Mouse (Mus musculus): ENCODE measurements around the gene Dnmt1. TPM values are rescaled to one million over a fixed set of nuclear protein-coding genes. Genes with fewer than 3 reads are reported as not detected.
A peak's percentile ranks its signal among the peaks of the same experiment; 100 is the strongest.

Dnmt1 gene
- polyA plus RNA-seq, 1 experiment = 45.0 TPM

DNA sequence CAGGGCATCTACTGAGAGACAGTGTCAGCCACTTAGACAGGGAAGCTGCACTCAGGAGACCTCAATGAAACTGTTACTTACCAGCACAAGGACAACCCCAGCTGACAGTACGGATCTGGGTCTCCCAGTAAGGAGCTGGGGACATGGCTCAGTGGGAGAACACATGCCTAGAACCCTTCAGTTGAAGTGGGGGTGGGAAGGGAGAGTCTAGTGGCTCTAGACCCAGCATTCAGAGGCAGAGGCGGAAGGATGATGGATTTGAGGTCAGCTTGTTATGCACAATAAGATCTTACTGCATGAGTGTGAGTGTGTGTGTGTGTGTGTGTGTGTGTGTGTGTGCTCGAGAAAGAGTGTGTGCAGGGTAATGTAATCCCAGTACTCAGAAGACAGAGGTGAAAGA is 22.5 kb upstream of the Dnmt1 start:
- no peak overlapping the region for H3K27ac ChIP-seq (ENCODE audit: insufficient read depth, low read length)
- 58% methylated on average over 3 of the region's 3 CpGs for WGBS
- H3K27me3 ChIP-seq (ENCODE audit: control insufficient read depth, insufficient read depth, low read length) = no peaks in the 10 kb centered on the region
- TF ChIP-seq POLR2A (IDR thresholded peaks at IDR 0.05; ENCODE audit: borderline replicate concordance, insufficient read depth, low read length) = no peak
- no peak for TF ChIP-seq CTCF (IDR thresholded peaks at IDR 0.05; ENCODE audit: borderline replicate concordance, insufficient read depth, low read depth, low read length)
- H3K4me1 ChIP-seq (ENCODE audit: control insufficient read depth, insufficient read depth, low read length) = no peaks in the 10 kb centered on the region
- no peak overlapping the region for H3K4me3 ChIP-seq (replicated peaks; ENCODE audit: insufficient read depth, low read depth, low read length)
- DNase-seq = no peak

- Histone ChIP-seq H3K27me3 (ENCODE audit: control insufficient read depth, insufficient read depth, low read length) (no peaks in the 10 kb centered on the region), H3K4me3 (replicated peaks; ENCODE audit: insufficient read depth, low read depth, low read length) (no peak overlapping the region), H3K4me1 (ENCODE audit: control insufficient read depth, insufficient read depth, low read length) (0 out of 2 replicates have a peak, but pooled peaks cover 3% of the 10 kb centered on the region), H3K27ac (ENCODE audit: insufficient read depth, low read length) (no peak overlapping the region)
- no peak for TF ChIP-seq CTCF (IDR thresholded peaks at IDR 0.05; ENCODE audit: borderline replicate concordance, insufficient read depth, low read depth, low read length)
- DNase-seq = no peak
- 89% methylated on average over 7 of the region's 7 CpGs for WGBS
Measured at GRCm38 (mm10) chr9:20979769-20980168, 20.1 kb upstream of the Dnmt1 start.

- DNase-seq = no peak
- TF ChIP-seq CTCF (IDR thresholded peaks at IDR 0.05; ENCODE audit: borderline replicate concordance, insufficient read depth, low read depth, low read length) (no peak), POLR2A (IDR thresholded peaks at IDR 0.05; ENCODE audit: borderline replicate concordance, insufficient read depth, low read length) (no peak)
- Histone ChIP-seq H3K4me3 (replicated peaks; ENCODE audit: insufficient read depth, low read depth, low read length) (no peak overlapping the region), H3K27me3 (ENCODE audit: control insufficient read depth, insufficient read depth, low read length) (no peaks in the 10 kb centered on the region), H3K27ac (ENCODE audit: insufficient read depth, low read length) (no peak overlapping the region), H3K4me1 (ENCODE audit: control insufficient read depth, insufficient read depth, low read length) (0 out of 2 replicates have a peak, but pooled peaks cover 3% of the 10 kb centered on the region)
- 69% methylated on average over 5 of the region's 5 CpGs for WGBS
Measured at GRCm38 (mm10) chr9:20979181-20979580, 19.5 kb upstream of the Dnmt1 start.

DNA sequence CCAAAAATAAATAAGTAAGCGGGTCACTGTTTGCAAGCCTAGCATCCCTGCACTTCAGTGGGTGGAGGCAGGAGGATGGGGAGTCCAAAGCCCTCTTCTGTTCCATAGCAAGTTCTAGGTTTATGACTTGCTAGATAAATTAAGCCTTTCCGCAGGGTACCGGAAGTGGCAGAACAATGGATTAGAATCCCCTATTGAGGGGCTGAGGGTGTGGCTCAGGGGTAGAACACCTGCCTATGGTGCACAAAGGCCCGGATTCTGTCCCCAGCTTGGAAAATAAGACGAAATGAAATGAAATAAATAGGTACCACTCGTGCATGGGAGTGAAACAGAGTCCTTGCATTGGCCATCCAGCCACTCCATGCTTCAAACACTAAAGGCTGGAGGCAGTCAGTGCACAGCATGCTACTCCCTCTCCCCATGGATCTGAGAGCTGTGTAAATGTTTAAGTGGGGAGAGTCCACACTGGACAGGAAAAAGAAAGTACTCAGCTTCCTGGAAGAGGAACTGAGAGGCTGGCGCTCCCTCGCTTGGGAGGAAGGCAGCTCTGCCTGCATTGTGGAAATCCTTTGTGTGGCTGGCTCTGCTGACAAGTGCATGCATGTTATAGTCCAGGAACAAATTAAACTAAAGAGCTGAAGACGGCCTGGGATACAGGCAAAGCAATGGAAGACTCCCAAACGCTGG is 18.9 kb upstream of the Dnmt1 start:
- no peak for DNase-seq
- no peak for TF ChIP-seq POLR2A (IDR thresholded peaks at IDR 0.05; ENCODE audit: borderline replicate concordance, insufficient read depth, low read length)
- no peak for TF ChIP-seq CTCF (IDR thresholded peaks at IDR 0.05; ENCODE audit: borderline replicate concordance, insufficient read depth, low read depth, low read length)
- Histone ChIP-seq H3K4me3 (replicated peaks; ENCODE audit: insufficient read depth, low read depth, low read length) (no peak overlapping the region), H3K27me3 (ENCODE audit: control insufficient read depth, insufficient read depth, low read length) (no peaks in the 10 kb centered on the region), H3K4me1 (ENCODE audit: control insufficient read depth, insufficient read depth, low read length) (0 out of 2 replicates have a peak, but pooled peaks cover 3% of the 10 kb centered on the region), H3K27ac (ENCODE audit: insufficient read depth, low read length) (no peak overlapping the region)
- 59% methylated on average over 10 of the region's 10 CpGs for WGBS

DNA sequence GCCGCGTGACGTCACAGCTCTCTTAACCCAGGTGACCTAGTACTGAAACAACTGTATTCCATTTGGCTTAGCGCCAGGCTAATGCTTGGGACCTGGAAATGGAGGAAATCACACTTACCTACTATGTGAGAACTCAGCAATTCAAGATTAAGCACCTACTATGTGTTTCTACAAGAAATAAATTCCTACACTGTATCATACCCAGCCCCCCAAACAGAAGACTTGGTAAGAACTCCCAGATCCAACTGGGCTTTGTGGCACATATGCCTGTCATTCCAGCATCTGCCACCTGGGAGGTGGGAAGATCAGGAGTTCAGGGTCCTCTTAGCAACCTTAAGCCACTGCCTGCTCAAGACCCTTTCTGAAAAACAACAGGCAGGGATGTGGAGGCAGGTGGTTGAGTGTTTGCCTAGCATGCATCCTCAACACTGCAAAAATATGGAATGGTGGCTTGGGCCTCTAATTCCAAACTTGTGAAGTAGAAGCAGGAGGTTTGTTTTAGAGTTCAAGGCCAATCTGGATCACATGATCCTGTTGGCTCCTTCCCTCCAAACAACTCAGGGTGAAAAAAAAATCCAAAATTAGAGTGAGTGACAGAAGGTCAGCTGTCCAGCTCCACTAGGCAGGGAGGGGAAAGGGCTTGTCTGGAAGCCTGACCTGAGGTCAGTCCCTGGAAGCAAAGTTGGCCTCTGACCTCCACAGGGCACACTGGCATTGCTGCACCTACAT is 17.4 kb upstream of the Dnmt1 start:
- WGBS = 4% methylated on average over 4 of the region's 4 CpGs
- H3K4me3 ChIP-seq (replicated peaks; ENCODE audit: insufficient read depth, low read depth, low read length) = peak overlapping the region; percentile 37
- H3K27me3 ChIP-seq (ENCODE audit: control insufficient read depth, insufficient read depth, low read length) = peaks cover 1% of the 10 kb centered on the region; the same call in 1 of the 2 replicates
- no peak overlapping the region for H3K27ac ChIP-seq (ENCODE audit: insufficient read depth, low read length)
- H3K4me1 ChIP-seq (ENCODE audit: control insufficient read depth, insufficient read depth, low read length) = 0 out of 2 replicates have a peak, but pooled peaks cover 3% of the 10 kb centered on the region
- no peak for TF ChIP-seq CTCF (IDR thresholded peaks at IDR 0.05; ENCODE audit: borderline replicate concordance, insufficient read depth, low read depth, low read length)
- no peak for TF ChIP-seq POLR2A (IDR thresholded peaks at IDR 0.05; ENCODE audit: borderline replicate concordance, insufficient read depth, low read length)
- no peak for DNase-seq

DNA sequence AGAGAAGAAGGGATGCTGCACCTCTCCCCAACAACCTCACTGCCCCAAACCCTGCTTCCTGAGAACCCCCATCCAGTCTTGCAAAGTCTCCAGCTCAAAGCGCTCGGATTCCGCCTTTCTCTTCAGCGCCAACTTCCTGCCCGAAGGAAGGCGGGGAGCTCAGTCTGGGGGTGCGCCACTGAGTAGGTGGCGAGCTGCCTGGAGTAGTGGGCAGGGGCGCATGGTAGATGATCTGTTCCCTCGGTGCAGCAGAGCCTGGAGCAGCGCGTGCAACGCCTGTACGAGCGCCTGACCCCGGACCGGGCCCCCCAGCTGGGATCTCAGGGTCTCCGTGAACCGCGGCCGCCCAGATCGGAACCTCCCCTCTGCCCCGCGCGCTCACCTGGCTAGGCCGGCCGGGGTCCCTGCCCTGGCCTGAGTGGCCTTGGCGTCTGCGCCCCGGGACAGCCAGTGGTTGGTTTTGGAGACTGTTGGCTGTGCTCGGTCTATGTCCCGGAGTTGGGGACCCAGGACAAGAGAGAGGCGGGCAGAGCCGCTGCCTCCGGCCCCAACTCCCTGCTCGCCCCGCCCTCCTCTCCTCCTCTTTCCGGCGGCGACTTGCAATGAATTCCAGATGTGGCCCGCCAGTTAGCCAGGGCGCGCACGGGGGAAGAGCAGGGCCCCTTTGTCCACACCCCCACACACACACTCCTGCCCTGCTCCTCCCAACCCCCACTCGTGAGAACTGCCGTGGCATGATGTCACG is 16.7 kb upstream of the Dnmt1 start, which contains the start of gene S1pr2:
Gene S1pr2 (minus strand): TSS at position 566 of the 745 bp plus-strand sequence.
- peak within 1 kb of the TSS; percentile 37 for H3K4me3 ChIP-seq (replicated peaks; ENCODE audit: insufficient read depth, low read depth, low read length)
- WGBS = under 1% methylated on average over 47 of the region's 47 CpGs

DNA sequence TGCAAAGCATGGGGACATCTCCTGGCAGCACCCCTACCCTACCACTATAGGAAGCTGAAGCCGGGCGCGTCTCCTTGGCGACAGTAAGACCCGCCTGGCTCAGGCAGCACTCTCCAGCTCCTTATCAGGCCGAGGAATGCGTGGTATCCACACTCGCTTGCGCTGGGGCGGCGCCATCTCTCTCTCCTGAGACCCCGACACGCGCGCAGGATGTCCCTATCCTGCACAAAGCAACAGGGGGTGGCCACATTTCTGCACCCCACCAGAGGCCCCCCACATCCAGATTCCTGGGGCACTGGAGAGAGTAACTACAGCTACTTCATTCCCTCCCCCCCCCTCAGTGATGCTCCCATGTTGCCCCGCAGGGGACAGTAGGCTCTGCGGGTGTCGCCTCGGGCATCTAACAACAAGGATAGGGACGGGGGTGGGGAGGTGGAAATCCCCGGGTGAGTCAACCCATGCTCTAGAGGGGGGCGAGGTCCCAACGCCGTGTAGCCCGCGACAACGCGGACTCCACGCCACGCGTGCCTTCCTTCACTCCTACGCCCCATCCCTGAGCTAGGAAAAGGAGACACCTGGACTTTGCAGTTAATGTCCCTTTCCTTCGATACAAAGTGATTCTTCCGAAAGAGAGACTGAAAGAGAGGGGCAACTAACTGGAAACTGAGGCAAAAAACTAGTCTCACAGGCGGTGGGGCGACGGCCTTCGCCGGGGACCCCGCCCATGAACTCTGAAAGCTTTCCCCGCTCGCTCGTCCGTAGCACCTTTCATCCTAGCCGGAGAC is 15.9 kb upstream of the Dnmt1 start:
- TF ChIP-seq CTCF (IDR thresholded peaks at IDR 0.05; ENCODE audit: borderline replicate concordance, insufficient read depth, low read depth, low read length) (no peak), POLR2A (IDR thresholded peaks at IDR 0.05; ENCODE audit: borderline replicate concordance, insufficient read depth, low read length) (no peak)
- H3K4me3 ChIP-seq (replicated peaks; ENCODE audit: insufficient read depth, low read depth, low read length) = peak overlapping the region; percentile 37
- WGBS = 3% methylated on average over 45 of the region's 45 CpGs

More for the DNA sequence above, 16.7 kb upstream of the Dnmt1 start, which contains the start of gene S1pr2:
- H3K27me3 ChIP-seq (ENCODE audit: control insufficient read depth, insufficient read depth, low read length) = peaks cover 1% of the 10 kb centered on the region; the same call in 1 of the 2 replicates
- no peak within 1 kb of the TSS for H3K27ac ChIP-seq (ENCODE audit: insufficient read depth, low read length)
- TF ChIP-seq POLR2A (IDR thresholded peaks at IDR 0.05; ENCODE audit: borderline replicate concordance, insufficient read depth, low read length) (no peak), CTCF (IDR thresholded peaks at IDR 0.05; ENCODE audit: borderline replicate concordance, insufficient read depth, low read depth, low read length) (no peak)
- 0 out of 2 replicates have a peak, but pooled peaks cover 3% of the 10 kb centered on the region for H3K4me1 ChIP-seq (ENCODE audit: control insufficient read depth, insufficient read depth, low read length)
- DNase-seq = peak; percentile 27 to 36

More for the DNA sequence above, 15.9 kb upstream of the Dnmt1 start:
- no peak overlapping the region for H3K27ac ChIP-seq (ENCODE audit: insufficient read depth, low read length)
- peaks cover 1% of the 10 kb centered on the region; the same call in 1 of the 2 replicates for H3K27me3 ChIP-seq (ENCODE audit: control insufficient read depth, insufficient read depth, low read length)
- 0 out of 2 replicates have a peak, but pooled peaks cover 3% of the 10 kb centered on the region for H3K4me1 ChIP-seq (ENCODE audit: control insufficient read depth, insufficient read depth, low read length)
- no peak for DNase-seq

All from cerebellum, adult 2 months (tissue).